Mouse (Mus musculus) forebrain, postnatal 0 days (tissue): ENCODE data around the gene Capn12. TPM values are rescaled to one million over a fixed set of nuclear protein-coding genes. Genes with fewer than 3 reads are reported as not detected.

ENCODE experiments used
- ATAC-seq: fragments of 200-750 bp; cut with Nextera tagmentation; 2 replicates; pipeline ENCODE4 v1.8.0; 2017; ENCODE audit warnings: mild to moderate bottlenecking, moderate library complexity
- DNase-seq: peaks from one replicate; pipeline ENCODE4 v3.0.0-alpha.2; 2015
- H3K27ac ChIP-seq: fragments of 300-500 bp; sonication (generic); 2 replicates; pipeline ENCODE4 v1.5.1; 2014; ENCODE audit warnings: low read depth, mild to moderate bottlenecking, antibody characterized with exemption, low read length, moderate library complexity, mixed read lengths
- H3K27me3 ChIP-seq: fragments of 300-500 bp; sonication (generic); 2 replicates; pipeline ENCODE4 v1.6.1; 2014; ENCODE audit warnings: mild to moderate bottlenecking, low read length, mixed read lengths; ENCODE audit not compliant: insufficient read depth
- H3K36me3 ChIP-seq: fragments of 300-500 bp; sonication (generic); 2 replicates; pipeline ENCODE4 v1.6.1; 2014; ENCODE audit warnings: mild to moderate bottlenecking, moderate library complexity; ENCODE audit not compliant: insufficient read depth
- H3K4me1 ChIP-seq: fragments of 300-500 bp; sonication (generic); 2 replicates; pipeline ENCODE4 v1.6.1; 2014; ENCODE audit warnings: antibody characterized with exemption; ENCODE audit not compliant: insufficient read depth
- H3K4me2 ChIP-seq: fragments of 300-500 bp; sonication (generic); 2 replicates; pipeline ENCODE4 v1.6.1; 2014; ENCODE audit warnings: low read depth, mild to moderate bottlenecking, moderate library complexity
- H3K4me3 ChIP-seq: fragments of 300-500 bp; sonication (generic); 2 replicates; pipeline ENCODE4 v1.5.1; 2014; ENCODE audit warnings: low read depth, low read length, mixed read lengths
- H3K9ac ChIP-seq: fragments of 300-500 bp; sonication (generic); 2 replicates; pipeline ENCODE4 v1.6.1; 2014; ENCODE audit warnings: mild to moderate bottlenecking
- H3K9me3 ChIP-seq: fragments of 300-500 bp; sonication (generic); 2 replicates; pipeline ENCODE4 v1.6.1; 2016; ENCODE audit warnings: low read length
- CTCF ChIP-seq: sonication (generic); IDR thresholded peaks from 2 replicates; pipeline ENCODE4 v1.5.1; 2016; ENCODE audit warnings: antibody characterized with exemption, control low read depth, low read depth
- WGBS: fragments of 180-500 bp; shearing (Covaris S2); extraction: QIAGEN DNeasy Blood & Tissue Kit; methylation state at CpG from one replicate; pipeline ENCODE4 v1.1.7; 2014; 5-methylcytosine and 5-hydroxymethylcytosine counted together
- polyA plus RNA-seq: library from polyadenylated mRNA; unstranded; fragments of >200 nt; fragmentation: Nextera tagmentation; extraction: Ambion mirVana; gene quantifications from 2 replicates; pipeline ENCODE4 v1.2.1, GENCODE M21; 2015
- total RNA-seq: library from RNA; depleted of rRNA; stranded (reverse); fragments of >200 nt; gene quantifications from 2 replicates; pipeline ENCODE4 v1.2.3, GENCODE M21; 2014

Capn12 gene
- total and polyA plus RNA-seq, 2 experiments from 2014 or later, result 0.27 TPM; not detected in 1

GRCm38 (mm10) chr7:28903778-28904177 is 22.6 kb downstream of the Capn12 start:
- 0 out of 2 replicates have a peak overlapping the region, but pooled peaks have one; percentile 30 for H3K27ac ChIP-seq
- WGBS, result 90% methylated on average over 10 of the region's 10 CpGs
- no peak overlapping the region for H3K4me3 ChIP-seq
- H3K27me3 ChIP-seq, result no peaks in the 10 kb centered on the region
- H3K9ac ChIP-seq, result no peak overlapping the region
- no peak for TF ChIP-seq CTCF
- ATAC-seq (no peak), DNase-seq (no peak)
- no peak overlapping the region for H3K4me2 ChIP-seq
- no peaks in the 10 kb centered on the region for H3K9me3 ChIP-seq
- H3K4me1 ChIP-seq, result no peaks in the 10 kb centered on the region
- H3K36me3 ChIP-seq, result peaks cover 94% of the 10 kb centered on the region

DNA sequence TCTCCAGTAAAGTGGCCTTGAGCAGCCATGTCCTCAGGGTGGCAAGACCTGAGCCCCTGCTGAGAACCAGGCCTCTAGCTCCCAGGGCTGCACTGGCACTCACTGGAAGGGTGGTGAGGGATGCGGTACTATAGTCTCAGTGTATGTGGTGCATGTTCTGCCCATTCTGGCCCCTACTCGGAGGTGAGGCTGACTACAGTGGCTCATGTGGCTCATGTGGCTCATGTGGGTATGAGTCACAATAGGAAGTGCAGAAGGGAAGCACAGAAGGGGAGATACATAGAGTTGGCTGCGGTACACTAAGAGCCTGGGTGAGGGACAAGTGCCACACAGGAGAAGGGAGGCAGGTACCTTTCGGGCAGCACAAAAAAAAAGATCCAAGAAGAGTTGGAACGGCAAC is 26.0 kb downstream of the Capn12 start:
- H3K9me3 ChIP-seq, result no peaks in the 10 kb centered on the region
- H3K27ac ChIP-seq, result no peak overlapping the region
- no peak for DNase-seq
- H3K36me3 ChIP-seq, result peaks cover 92% of the 10 kb centered on the region
- H3K27me3 ChIP-seq, result no peaks in the 10 kb centered on the region
- no peaks in the 10 kb centered on the region for H3K4me1 ChIP-seq
- H3K4me2 ChIP-seq, result no peak overlapping the region
- 95% methylated on average over 5 of the region's 5 CpGs for WGBS
- no peak for ATAC-seq
- no peak for TF ChIP-seq CTCF
- no peak overlapping the region for H3K4me3 ChIP-seq
- H3K9ac ChIP-seq, result no peak overlapping the region

DNA sequence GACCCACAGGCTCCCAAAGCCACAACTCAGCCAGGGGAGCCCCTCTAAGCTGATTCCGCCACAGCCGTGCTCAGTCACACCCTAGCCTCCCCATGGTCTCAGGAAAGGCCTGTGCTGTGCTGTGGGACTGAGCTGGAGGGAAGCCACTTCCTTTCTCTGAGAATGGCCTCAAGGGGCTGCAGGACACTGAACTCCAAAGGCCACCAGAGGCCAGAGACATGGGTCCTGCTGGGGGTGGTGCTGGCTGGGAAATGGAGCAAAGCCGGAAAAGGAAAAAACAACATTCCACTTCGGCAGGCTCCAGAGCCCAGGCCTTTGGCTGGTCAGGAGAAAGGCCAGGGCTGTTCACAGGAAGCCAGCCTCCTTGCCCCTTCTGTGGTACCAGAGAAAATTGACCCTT is 30.4 kb downstream of the Capn12 start:
- Histone ChIP-seq H3K36me3 (peaks cover 89% of the 10 kb centered on the region), H3K4me1 (no peaks in the 10 kb centered on the region), H3K9ac (no peak overlapping the region), H3K4me3 (no peak overlapping the region), H3K27me3 (no peaks in the 10 kb centered on the region), H3K4me2 (no peak overlapping the region), H3K27ac (no peak overlapping the region), H3K9me3 (no peaks in the 10 kb centered on the region)
- ATAC-seq (no peak), DNase-seq (no peak)
- WGBS, result 84% methylated on average over 4 of the region's 4 CpGs
- TF ChIP-seq CTCF, result no peak

DNA sequence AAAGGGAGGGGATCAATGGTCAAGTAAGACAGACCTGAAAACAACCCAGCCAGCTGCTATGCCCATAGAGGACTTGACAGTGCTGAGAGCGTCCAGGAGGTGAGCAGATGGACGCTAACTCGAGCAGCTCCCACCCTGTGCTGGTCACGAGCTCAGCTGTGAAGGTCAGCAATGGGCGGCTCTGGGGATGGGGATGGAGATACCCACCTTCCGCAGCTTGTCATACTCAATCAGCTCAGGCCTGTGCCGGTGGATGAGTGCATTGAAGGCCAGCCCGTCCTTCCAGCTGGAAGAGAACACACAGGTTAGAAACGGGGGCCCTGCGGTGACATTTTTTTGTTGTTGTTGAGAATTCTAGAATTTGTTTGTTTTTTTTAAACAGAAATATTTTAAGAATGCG is 31.9 kb downstream of the Capn12 start:
- Histone ChIP-seq H3K9ac (no peak overlapping the region), H3K4me2 (no peak overlapping the region), H3K4me1 (no peaks in the 10 kb centered on the region), H3K27me3 (no peaks in the 10 kb centered on the region), H3K36me3 (peaks cover 76% of the 10 kb centered on the region), H3K4me3 (no peak overlapping the region), H3K27ac (no peak overlapping the region), H3K9me3 (no peaks in the 10 kb centered on the region)
- DNase-seq, result no peak
- TF ChIP-seq CTCF, result no peak
- no peak for ATAC-seq
- 89% methylated on average over 11 of the region's 11 CpGs for WGBS

DNA sequence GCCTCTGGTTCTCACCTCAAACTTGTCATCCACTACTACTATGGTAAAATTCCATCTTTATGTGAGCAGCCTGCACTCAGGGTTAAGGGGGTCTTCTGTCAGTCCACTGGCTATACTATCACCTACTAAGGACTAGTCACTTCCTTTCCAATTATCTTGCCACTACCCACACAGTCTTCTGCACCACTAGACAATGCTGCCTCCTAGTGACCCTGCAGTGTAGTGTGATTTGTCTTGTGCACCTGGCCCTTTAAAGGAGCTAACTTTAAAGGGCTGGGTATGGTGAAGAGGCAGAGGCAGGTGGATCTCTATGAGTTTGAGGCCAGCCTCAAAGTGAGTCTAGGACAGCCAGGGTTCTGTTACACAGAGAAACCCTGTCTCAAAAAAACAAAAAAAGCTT is 35.3 kb downstream of the Capn12 start:
- peak; percentile 33 for TF ChIP-seq CTCF
- Histone ChIP-seq H3K4me3 (no peak overlapping the region), H3K27ac (no peak overlapping the region), H3K4me1 (0 out of 2 replicates have a peak, but pooled peaks cover 6% of the 10 kb centered on the region), H3K9ac (no peak overlapping the region), H3K9me3 (no peaks in the 10 kb centered on the region), H3K4me2 (no peak overlapping the region), H3K27me3 (no peaks in the 10 kb centered on the region), H3K36me3 (peaks cover 58% of the 10 kb centered on the region)
- ATAC-seq (no peak), DNase-seq (no peak)

DNA sequence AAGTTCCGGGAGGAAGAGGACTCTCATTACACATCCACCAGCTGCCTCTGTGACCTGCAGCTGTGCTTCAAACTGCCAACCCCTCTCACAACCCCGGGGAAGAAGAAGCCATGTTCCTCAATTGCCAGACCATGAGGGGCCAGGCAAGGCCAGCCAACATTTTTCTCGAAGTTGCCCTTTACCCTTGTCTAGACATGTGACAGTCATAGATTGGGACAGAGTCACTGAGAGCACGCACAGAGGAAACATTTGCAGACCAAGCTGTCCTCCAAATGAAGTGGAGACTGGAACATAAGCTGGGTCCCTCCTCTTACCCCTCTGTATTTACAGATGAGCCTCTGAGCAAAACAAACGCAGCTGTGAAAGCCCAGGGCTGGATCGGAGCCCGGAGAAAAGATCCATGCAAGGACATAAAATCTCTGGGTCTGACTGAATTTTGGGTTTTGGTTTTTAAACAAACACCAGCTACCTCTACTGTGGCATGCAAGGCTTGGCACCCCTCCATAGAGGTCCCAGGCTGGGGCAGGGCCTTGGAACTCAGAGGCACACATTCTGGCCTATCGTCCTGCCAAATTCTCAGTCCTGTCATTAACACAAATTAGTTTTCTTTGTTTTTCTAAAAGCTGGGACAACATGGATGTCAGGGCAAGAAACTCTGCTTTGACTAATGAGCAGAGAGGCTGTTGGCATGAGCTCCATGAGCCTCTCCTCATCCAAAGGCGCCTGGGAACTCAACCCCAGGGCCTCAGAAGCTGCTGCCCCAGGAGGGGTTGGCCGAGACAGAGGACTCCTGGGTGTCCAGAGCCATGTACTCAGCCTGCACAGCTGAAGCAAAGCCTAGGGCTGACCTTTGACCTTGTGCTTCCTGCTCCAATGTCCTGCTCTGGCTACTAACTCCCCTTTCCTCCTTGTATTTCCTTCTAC is 36.5 kb downstream of the Capn12 start:
- Histone ChIP-seq H3K9me3 (no peaks in the 10 kb centered on the region), H3K27ac (peak overlapping the region; percentile 54), H3K4me3 (no peak overlapping the region), H3K4me1 (peaks cover 12% of the 10 kb centered on the region; the same call in 1 of the 2 replicates), H3K4me2 (no peak overlapping the region), H3K36me3 (peaks cover 45% of the 10 kb centered on the region), H3K27me3 (no peaks in the 10 kb centered on the region), H3K9ac (0 out of 2 replicates have a peak overlapping the region, but pooled peaks have one; percentile 3)
- 40% methylated on average over 10 of the region's 10 CpGs for WGBS
- ATAC-seq (peak; percentile 37), DNase-seq (peak; percentile 51)
- no peak for TF ChIP-seq CTCF

DNA sequence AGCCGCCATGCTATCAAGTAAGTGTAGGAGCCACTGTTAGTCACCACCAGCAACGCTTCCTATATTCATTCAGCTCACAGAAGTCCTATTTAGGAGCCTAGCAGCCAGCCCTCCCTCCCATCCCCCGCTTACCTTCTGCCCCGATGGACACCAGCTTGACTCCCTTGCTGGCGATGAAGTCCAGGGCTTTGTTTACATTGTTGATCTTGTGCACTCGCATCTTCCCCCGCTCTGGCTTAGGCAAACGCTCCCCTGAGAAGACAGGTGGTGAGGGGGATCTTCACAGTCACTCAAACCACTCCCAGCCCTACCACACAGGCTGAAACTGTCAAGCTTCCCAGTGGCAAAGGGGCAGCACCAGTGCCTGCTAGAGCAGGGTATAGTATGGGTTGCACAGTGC is 37.3 kb downstream of the Capn12 start:
- Histone ChIP-seq H3K27ac (peak overlapping the region; percentile 54; the same call in 1 of the 2 replicates), H3K27me3 (no peaks in the 10 kb centered on the region), H3K4me2 (no peak overlapping the region), H3K36me3 (peaks cover 40% of the 10 kb centered on the region), H3K9ac (no peak overlapping the region), H3K4me1 (peaks cover 15% of the 10 kb centered on the region; the same call in 1 of the 2 replicates), H3K4me3 (no peak overlapping the region), H3K9me3 (no peaks in the 10 kb centered on the region)
- 85% methylated on average over 8 of the region's 8 CpGs for WGBS
- ATAC-seq, result no peak
- no peak for DNase-seq
- TF ChIP-seq CTCF, result no peak
